Mouse (Mus musculus) midbrain, embryonic 16.5 days (tissue): ENCODE data around the gene Olfr322. TPM values are rescaled to one million over a fixed set of nuclear protein-coding genes. Genes with fewer than 3 reads are reported as not detected.

Experiments used
- ATAC-seq: fragments of 200-750 bp; cut with Nextera tagmentation; 2 replicates; pipeline ENCODE4 v1.8.0; 2017; ENCODE audit warnings: moderate TSS enrichment
- H3K27ac ChIP-seq: fragments of 300-500 bp; sonication (generic); 2 replicates; pipeline ENCODE4 v1.5.1; 2014; ENCODE audit warnings: mild to moderate bottlenecking, low read length, mixed read lengths
- H3K27me3 ChIP-seq: fragments of 300-500 bp; sonication (generic); 2 replicates; pipeline ENCODE4 v1.6.1; 2014; ENCODE audit warnings: low read depth, low read length, mixed read lengths; ENCODE audit not compliant: control insufficient read depth, insufficient read depth
- H3K36me3 ChIP-seq: fragments of 300-500 bp; sonication (generic); 2 replicates; pipeline ENCODE4 v1.6.1; 2014; ENCODE audit warnings: mild to moderate bottlenecking, low read length, moderate library complexity, mixed read lengths; ENCODE audit not compliant: control insufficient read depth, insufficient read depth
- H3K4me1 ChIP-seq: fragments of 300-500 bp; sonication (generic); 2 replicates; pipeline ENCODE4 v1.6.1; 2014; ENCODE audit warnings: mild to moderate bottlenecking, low read length, mixed read lengths; ENCODE audit not compliant: control insufficient read depth, insufficient read depth
- H3K4me2 ChIP-seq: fragments of 300-500 bp; sonication (generic); 2 replicates; pipeline ENCODE4 v1.6.1; 2014; ENCODE audit warnings: mild to moderate bottlenecking, low read length, mixed read lengths
- H3K4me3 ChIP-seq: fragments of 300-500 bp; sonication (generic); 2 replicates; pipeline ENCODE4 v1.5.1; 2014; ENCODE audit warnings: low read depth, mild to moderate bottlenecking, low read length, moderate library complexity, mixed read lengths
- H3K9ac ChIP-seq: fragments of 300-500 bp; sonication (generic); 2 replicates; pipeline ENCODE4 v1.6.1; 2014; ENCODE audit warnings: low read depth, low read length, mixed read lengths
- H3K9me3 ChIP-seq: fragments of 300-500 bp; sonication (generic); replicated peaks from 2 replicates; pipeline ENCODE4 v1.6.1; 2014; ENCODE audit warnings: mild to moderate bottlenecking, low read length, mixed read lengths; ENCODE audit not compliant: control insufficient read depth, poor library complexity, severe bottlenecking
- WGBS: fragments of 180-500 bp; shearing (Covaris S2); extraction: QIAGEN DNeasy Blood & Tissue Kit; methylation state at CpG from one replicate; pipeline ENCODE4 v1.1.7; 2014; 5-methylcytosine and 5-hydroxymethylcytosine counted together
- polyA plus RNA-seq: library from polyadenylated mRNA; unstranded; fragments of >200 nt; fragmentation: Nextera tagmentation; extraction: Ambion mirVana; gene quantifications from 2 replicates; pipeline ENCODE4 v1.2.1, GENCODE M21; 2015

Gene Olfr322
- polyA plus RNA-seq, result not detected in 2 replicates

- no peak within 1 kb of the TSS for H3K4me3 ChIP-seq
- H3K36me3 ChIP-seq, result no peaks in the 10 kb centered on the region
- no peaks in the 10 kb centered on the region for H3K27me3 ChIP-seq
- 92% methylated on average over 4 of the region's 4 CpGs for WGBS
- no peak within 1 kb of the TSS for H3K27ac ChIP-seq
- no peak within 1 kb of the TSS for H3K4me2 ChIP-seq
- H3K9me3 ChIP-seq, result no peaks in the 10 kb centered on the region
- ATAC-seq, result no peak
- H3K9ac ChIP-seq, result no peak within 1 kb of the TSS
- no peaks in the 10 kb centered on the region for H3K4me1 ChIP-seq
Observed at GRCm38 (mm10) chr11:58658596-58658995, at the start of gene Olfr322. Gene Olfr322, plus strand, starts transcription at chr11:58658782.

GRCm38 (mm10) chr11:58613359-58613758, 45.2 kb upstream of the Olfr322 start:
- Histone ChIP-seq H3K27ac (no peak overlapping the region), H3K4me1 (no peaks in the 10 kb centered on the region), H3K4me2 (no peak overlapping the region), H3K9ac (no peak overlapping the region), H3K36me3 (no peaks in the 10 kb centered on the region), H3K9me3 (no peaks in the 10 kb centered on the region), H3K27me3 (no peaks in the 10 kb centered on the region), H3K4me3 (no peak overlapping the region)
- ATAC-seq, result no peak
- WGBS, result 85% methylated on average over 3 of the region's 3 CpGs

- no peak for ATAC-seq
- Histone ChIP-seq H3K27me3 (no peaks in the 10 kb centered on the region), H3K4me3 (no peak overlapping the region), H3K36me3 (no peaks in the 10 kb centered on the region), H3K4me2 (no peak overlapping the region), H3K9ac (no peak overlapping the region), H3K9me3 (no peaks in the 10 kb centered on the region), H3K27ac (no peak overlapping the region), H3K4me1 (no peaks in the 10 kb centered on the region)
Observed at GRCm38 (mm10) chr11:58614526-58614925, 44.1 kb upstream of the Olfr322 start.

DNA sequence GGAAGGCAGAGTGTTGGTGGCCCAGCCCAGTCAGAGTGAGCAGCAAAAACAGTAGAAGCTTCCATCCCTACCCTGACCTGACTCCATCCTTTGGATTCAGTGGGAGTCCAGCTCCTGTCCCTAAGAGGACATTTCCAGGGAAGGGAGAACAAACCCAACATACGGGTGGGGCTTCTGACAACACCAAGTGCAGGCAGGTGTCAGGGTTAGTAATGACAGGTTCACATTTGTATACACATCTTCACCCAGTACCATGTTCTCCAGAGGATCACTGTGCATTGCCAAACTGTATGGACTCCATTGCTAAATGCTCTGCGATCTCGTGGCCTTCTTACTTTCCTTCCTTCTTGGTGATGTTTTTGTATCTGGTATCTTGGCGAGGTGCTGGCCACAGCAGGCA, 42.6 kb upstream of the Olfr322 start, which contains the start of gene 2210407C18Rik:
2210407C18Rik (minus strand) TSS at position 101 of the 400 bp plus-strand sequence.
- Histone ChIP-seq H3K4me2 (no peak within 1 kb of the TSS), H3K4me1 (no peaks in the 10 kb centered on the region), H3K9ac (no peak within 1 kb of the TSS), H3K27ac (no peak within 1 kb of the TSS), H3K4me3 (no peak within 1 kb of the TSS), H3K9me3 (no peaks in the 10 kb centered on the region), H3K36me3 (no peaks in the 10 kb centered on the region), H3K27me3 (no peaks in the 10 kb centered on the region)
- WGBS, result 88% methylated on average over 4 of the region's 4 CpGs
- ATAC-seq, result no peak

- H3K27me3 ChIP-seq, result no peaks in the 10 kb centered on the region
- H3K4me1 ChIP-seq, result no peaks in the 10 kb centered on the region
- no peak overlapping the region for H3K27ac ChIP-seq
- H3K4me3 ChIP-seq, result no peak overlapping the region
- no peaks in the 10 kb centered on the region for H3K9me3 ChIP-seq
- WGBS, result 74% methylated on average over 3 of the region's 3 CpGs
- no peaks in the 10 kb centered on the region for H3K36me3 ChIP-seq
- H3K9ac ChIP-seq, result no peak overlapping the region
- ATAC-seq, result no peak
- H3K4me2 ChIP-seq, result no peak overlapping the region
Observed at GRCm38 (mm10) chr11:58618369-58618768, 40.2 kb upstream of the Olfr322 start.

- H3K4me1 ChIP-seq, result no peaks in the 10 kb centered on the region
- H3K9ac ChIP-seq, result no peak overlapping the region
- no peak overlapping the region for H3K4me3 ChIP-seq
- WGBS, result 44% methylated on average over 6 of the region's 6 CpGs
- H3K4me2 ChIP-seq, result no peak overlapping the region
- no peaks in the 10 kb centered on the region for H3K27me3 ChIP-seq
- H3K27ac ChIP-seq, result no peak overlapping the region
- no peaks in the 10 kb centered on the region for H3K36me3 ChIP-seq
- ATAC-seq, result no peak
- no peaks in the 10 kb centered on the region for H3K9me3 ChIP-seq
Observed at GRCm38 (mm10) chr11:58618793-58619192, 39.8 kb upstream of the Olfr322 start.

- H3K9ac ChIP-seq, result no peak overlapping the region
- no peaks in the 10 kb centered on the region for H3K4me1 ChIP-seq
- H3K9me3 ChIP-seq, result no peaks in the 10 kb centered on the region
- H3K4me3 ChIP-seq, result no peak overlapping the region
- H3K27ac ChIP-seq, result no peak overlapping the region
- no peaks in the 10 kb centered on the region for H3K27me3 ChIP-seq
- WGBS, result 57% methylated on average over 4 of the region's 4 CpGs
- no peak overlapping the region for H3K4me2 ChIP-seq
- no peaks in the 10 kb centered on the region for H3K36me3 ChIP-seq
- ATAC-seq, result no peak
Observed at GRCm38 (mm10) chr11:58626146-58626545, 32.4 kb upstream of the Olfr322 start.

DNA sequence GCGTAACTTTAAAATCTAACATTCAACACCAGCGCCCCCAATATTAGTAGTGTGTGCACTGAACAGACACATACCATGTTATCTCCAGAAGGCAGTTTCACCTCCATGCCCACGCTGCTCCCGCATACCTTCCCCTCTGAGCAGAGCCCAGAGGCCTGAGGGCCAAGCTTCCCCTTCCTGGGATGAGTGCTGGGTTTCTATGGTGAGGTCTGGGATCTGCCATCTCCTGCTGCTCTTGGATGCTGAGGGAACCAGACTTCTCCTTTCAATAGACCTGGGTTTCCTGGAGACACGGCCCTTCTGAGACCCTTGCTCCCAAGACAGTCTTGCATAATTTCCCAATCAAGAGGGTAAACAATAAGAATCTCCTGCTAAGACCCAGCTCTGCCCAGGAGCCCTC, 28.2 kb upstream of the Olfr322 start, which contains the start of gene Olfr323:
Olfr323 (minus strand) TSS at position 101 of the 400 bp plus-strand sequence.
- no peak within 1 kb of the TSS for H3K4me3 ChIP-seq
- 72% methylated on average over 5 of the region's 5 CpGs for WGBS
- ATAC-seq, result no peak

DNA sequence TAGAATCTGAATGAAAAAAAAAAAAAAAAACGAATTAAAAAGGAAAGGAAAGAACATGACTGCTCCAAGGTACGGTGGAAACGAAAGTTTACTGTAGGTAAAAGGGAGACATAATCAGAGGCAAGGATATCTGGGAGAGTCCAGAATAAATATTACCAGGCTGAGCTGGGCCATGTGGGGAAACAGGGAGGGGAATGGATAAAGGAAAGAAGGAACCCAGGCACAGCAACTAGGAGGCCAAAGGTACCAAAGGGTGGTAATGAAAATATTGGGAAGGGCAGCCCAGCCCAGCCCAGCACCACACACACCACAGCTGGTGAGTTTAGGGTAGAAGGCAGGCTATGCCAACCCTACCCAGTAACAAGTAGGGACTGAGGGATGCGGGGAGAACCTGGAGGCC, 23.7 kb upstream of the Olfr322 start:
- H3K4me1 ChIP-seq, result no peaks in the 10 kb centered on the region
- no peak overlapping the region for H3K4me3 ChIP-seq
- whole genome bisulfite sequencing, result 62% methylated on average over 4 of the region's 4 CpGs
- no peaks in the 10 kb centered on the region for H3K27me3 ChIP-seq
- H3K36me3 ChIP-seq, result no peaks in the 10 kb centered on the region
- no peak overlapping the region for H3K27ac ChIP-seq
- no peaks in the 10 kb centered on the region for H3K9me3 ChIP-seq
- no peak overlapping the region for H3K9ac ChIP-seq
- no peak overlapping the region for H3K4me2 ChIP-seq
- ATAC-seq, result no peak

More for the DNA sequence above, 28.2 kb upstream of the Olfr322 start, which contains the start of gene Olfr323:
- Histone ChIP-seq H3K9me3 (no peaks in the 10 kb centered on the region), H3K36me3 (no peaks in the 10 kb centered on the region), H3K9ac (no peak within 1 kb of the TSS), H3K27ac (no peak within 1 kb of the TSS), H3K4me1 (no peaks in the 10 kb centered on the region), H3K27me3 (no peaks in the 10 kb centered on the region), H3K4me2 (no peak within 1 kb of the TSS)
